ENCODE assay signal across 9 mouse cellular contexts in genomic region chr13:36203014-36203413, GRCm38 (mm10).
DNase-seq lines count a peak whose midpoint lies in the region; ATAC-seq and TF ChIP-seq lines count a peak whose summit lies in the region.
"Had no signal": no experiment of that assay in that cellular context is flagged by ENCODE, and none has a peak within 500 bp of the region (broad histone marks: within the 10 kb centered on the region; RNA-seq: fewer than 3 reads in every experiment).

No protein-coding gene starts in this region.

- H3K9ac ChIP-seq in MEL (ENCODE audit: control insufficient read depth, low read depth, low read length, poor library complexity, severe bottlenecking), result no peak overlapping the region
- no peak overlapping the region for H3K9ac ChIP-seq in liver, postnatal 0 days (replicated peaks)
- no peak overlapping the region for H3K9ac ChIP-seq in heart, adult 2 months (ENCODE audit: low read depth, low read length)
- H3K9ac ChIP-seq: embryonic facial prominence, embryonic 15.5 days had no signal

- TF ChIP-seq POLR2A in MEL (IDR thresholded peaks at IDR 0.05; ENCODE audit: control insufficient read depth in 1 of 2, insufficient read depth in 1 of 2, low read depth in 1 of 2, low read length in 2 of 2, poor library complexity in 1 of 2), result no peak
- TF ChIP-seq POLR2A in heart, adult 2 months (IDR thresholded peaks at IDR 0.05; ENCODE audit: insufficient read depth, low read depth, low read length), result no peak

- H3K4me2 ChIP-seq in liver, postnatal 0 days (ENCODE audit: low read depth, low read length), result peak overlapping the region; percentile 11; the same call in 1 of the 2 replicates
- H3K4me2 ChIP-seq: embryonic facial prominence, embryonic 15.5 days had no signal

- no peak for TF ChIP-seq RAD21 in MEL (IDR thresholded peaks at IDR 0.05; ENCODE audit: low read depth, low read length)

- H3K27me3 ChIP-seq in MEL (ENCODE audit: control insufficient read depth in 1 of 2, insufficient read depth in 2 of 2, low read length in 2 of 2), result no peaks in the 10 kb centered on the region
- H3K27me3 ChIP-seq in liver, postnatal 0 days (ENCODE audit: insufficient read depth, low read length), result no peaks in the 10 kb centered on the region
- H3K27me3 ChIP-seq in heart, adult 2 months (ENCODE audit: control insufficient read depth, insufficient read depth, low read length), result no peaks in the 10 kb centered on the region; the same call in 1 of the 2 replicates
- H3K27me3 ChIP-seq: embryonic facial prominence, embryonic 15.5 days had no signal

- peaks cover 11 to 12% of the 10 kb centered on the region in 2 experiments for H3K4me1 ChIP-seq in MEL (ENCODE audit: control insufficient read depth in 1 of 2, insufficient read depth in 2 of 2, low read length in 2 of 2)
- peaks cover 9% of the 10 kb centered on the region; the same call in 1 of the 2 replicates for H3K4me1 ChIP-seq in liver, postnatal 0 days (ENCODE audit: insufficient read depth)
- no peaks in the 10 kb centered on the region for H3K4me1 ChIP-seq in heart, adult 2 months (ENCODE audit: control insufficient read depth, insufficient read depth, low read length)
- H3K4me1 ChIP-seq: embryonic facial prominence, embryonic 15.5 days had no signal

- DNase-seq in kidney, postnatal 10 days, result peak; percentile 13
- no peak for DNase-seq in kidney, postnatal 25 days
- DNase-seq in MEL (ENCODE audit: low read depth, low spot score), result peak; percentile 89
- peak; percentile 100 for DNase-seq in c-Kit-negative CD71-positive TER-119-positive erythroid progenitor cells, embryonic 14.5 days (ENCODE audit: low read depth, low spot score)
- peak; percentile 83 for DNase-seq in liver, postnatal 0 days
- no peak for DNase-seq in left cerebral cortex, adult 8-10 months (ENCODE audit: low spot score in 2 of 2)
- no peak for DNase-seq in left cerebral cortex, postnatal 10 days (ENCODE audit: extremely low spot score in 1 of 2, low spot score in 2 of 2)
- DNase-seq in heart, adult 2 months, result no peak

- no peak for TF ChIP-seq CTCF in MEL (IDR thresholded peaks at IDR 0.05 in 2 of 3, conservative IDR thresholded peaks at IDR 0.05 in 1 of 3; ENCODE audit: control insufficient read depth in 1 of 3, insufficient read depth in 1 of 3, low read depth in 2 of 3, low read length in 3 of 3, poor library complexity in 1 of 3, severe bottlenecking in 1 of 3)
- TF ChIP-seq CTCF in liver, postnatal 0 days (IDR thresholded peaks at IDR 0.05; ENCODE audit: low read depth), result no peak
- no peak for TF ChIP-seq CTCF in heart, adult 2 months (IDR thresholded peaks at IDR 0.05)

- no peaks in the 10 kb centered on the region for H3K79me2 ChIP-seq in MEL (ENCODE audit: control insufficient read depth, insufficient read depth, low read length, poor library complexity)
- H3K79me2 ChIP-seq in heart, adult 2 months (replicated peaks; ENCODE audit: control insufficient read depth, insufficient read depth, low read length), result no peaks in the 10 kb centered on the region

- no peak overlapping the region for H3K4me3 ChIP-seq in MEL (ENCODE audit: control insufficient read depth in 1 of 2, insufficient read depth in 1 of 2, low read depth in 2 of 2, low read length in 2 of 2)
- no peak overlapping the region for H3K4me3 ChIP-seq in liver, postnatal 0 days (ENCODE audit: low read depth, low read length)
- no peak overlapping the region for H3K4me3 ChIP-seq in heart, adult 2 months
- H3K4me3 ChIP-seq: embryonic facial prominence, embryonic 15.5 days had no signal

- peak; percentile 71 to 82 for TF ChIP-seq EP300 in MEL (IDR thresholded peaks at IDR 0.05; ENCODE audit: low read depth in 1 of 2, low read length in 2 of 2)
- peak; percentile 95 for TF ChIP-seq EP300 in liver, postnatal 0 days (IDR thresholded peaks at IDR 0.05; ENCODE audit: low read depth)
- no peak for TF ChIP-seq EP300 in heart, adult 2 months (IDR thresholded peaks at IDR 0.05; ENCODE audit: insufficient read depth, low read depth, low read length)

- 63% methylated on average over 6 of the region's 6 CpGs for WGBS in liver, postnatal 0 days (ENCODE audit: insufficient replicate concordance)
- 85% methylated on average over 6 of the region's 6 CpGs for WGBS in heart, adult 2 months

- H3K9me3 ChIP-seq in MEL (replicated peaks; ENCODE audit: insufficient read depth, low read length), result no peaks in the 10 kb centered on the region
- H3K9me3 ChIP-seq in liver, postnatal 0 days (ENCODE audit: low read length), result no peaks in the 10 kb centered on the region
- H3K9me3 ChIP-seq: embryonic facial prominence, embryonic 15.5 days had no signal

- peak; percentile 96 for ATAC-seq in liver, postnatal 0 days

- peaks cover 0 to 18% of the 10 kb centered on the region in 2 experiments; a peak in 2 of 4 replicates for H3K36me3 ChIP-seq in MEL (ENCODE audit: control insufficient read depth in 1 of 2, insufficient read depth in 2 of 2, low read length in 2 of 2)
- H3K36me3 ChIP-seq in liver, postnatal 0 days (replicated peaks; ENCODE audit: insufficient read depth, low read length), result no peaks in the 10 kb centered on the region
- no peaks in the 10 kb centered on the region for H3K36me3 ChIP-seq in heart, adult 2 months (ENCODE audit: control insufficient read depth, insufficient read depth, low read length)
- H3K36me3 ChIP-seq: embryonic facial prominence, embryonic 15.5 days had no signal

- intact Hi-C loops in left cerebral cortex, postnatal 10 days (cut with DNase I), result no loop called here
- intact Hi-C loops in heart, adult 2 months (cut with DNase I), result no loop called here

- H3K27ac ChIP-seq in MEL (ENCODE audit: control insufficient read depth, low read depth, low read length), result peak overlapping the region; percentile 9; the same call in 1 of the 2 replicates
- no peak overlapping the region for H3K27ac ChIP-seq in liver, postnatal 0 days (ENCODE audit: low read depth)
- no peak overlapping the region for H3K27ac ChIP-seq in heart, adult 2 months
- H3K27ac ChIP-seq: embryonic facial prominence, embryonic 15.5 days had no signal

TF ChIP-seq in MEL, 35 proteins besides CTCF, POLR2A, EP300 and RAD21:
- TF ChIP-seq MYC (IDR thresholded peaks at IDR 0.05; ENCODE audit: low read depth, low read length) (no peak), GATA1 (IDR thresholded peaks at IDR 0.05; ENCODE audit: low read depth, low read length) (no peak), NELFE (IDR thresholded peaks at IDR 0.05; ENCODE audit: low read depth, low read length) (no peak), POLR2AphosphoS5 (IDR thresholded peaks at IDR 0.05; ENCODE audit: borderline replicate concordance, low read depth, low read length) (no peak), TCF12 (IDR thresholded peaks at IDR 0.05; ENCODE audit: low read depth, low read length) (no peak), ETS1 (IDR thresholded peaks at IDR 0.05; ENCODE audit: low read depth, low read length) (peak; percentile 97), MAFK (IDR thresholded peaks at IDR 0.05; ENCODE audit: borderline replicate concordance, low read depth, low read length) (peak; percentile 94), USF2 (IDR thresholded peaks at IDR 0.05; ENCODE audit: borderline replicate concordance in 1 of 2, insufficient read depth in 1 of 2, low read depth in 1 of 2, low read length in 2 of 2) (no peak), UBTF (IDR thresholded peaks at IDR 0.05; ENCODE audit: borderline replicate concordance, insufficient read depth, low read depth, low read length) (no peak), KAT2A (conservative IDR thresholded peaks at IDR 0.05; ENCODE audit: low read depth, low read length) (no peak), MXI1 (IDR thresholded peaks at IDR 0.05; ENCODE audit: low read depth, low read length) (peak; percentile 59; the same call in 1 of the 2 replicates), SMC3 (IDR thresholded peaks at IDR 0.05; ENCODE audit: low read depth, low read length) (no peak), TAL1 (IDR thresholded peaks at IDR 0.05; ENCODE audit: low read length) (no peak), SIN3A (IDR thresholded peaks at IDR 0.05; ENCODE audit: low read length) (peak; percentile 40; the same call in 1 of the 2 replicates), ZKSCAN1 (IDR thresholded peaks at IDR 0.05; ENCODE audit: low read depth, low read length) (no peak), ZMIZ1 (IDR thresholded peaks at IDR 0.05; ENCODE audit: low read depth, low read length) (no peak), BHLHE40 (IDR thresholded peaks at IDR 0.05; ENCODE audit: borderline replicate concordance, low read depth, low read length) (no peak), CHD1 (IDR thresholded peaks at IDR 0.05; ENCODE audit: low read depth, low read length) (no peak), TBP (IDR thresholded peaks at IDR 0.05; ENCODE audit: low read depth, low read length) (no peak), NRF1 (IDR thresholded peaks at IDR 0.05; ENCODE audit: insufficient read depth, low read depth, low read length, poor library complexity, severe bottlenecking) (no peak), GABPA (IDR thresholded peaks at IDR 0.05; ENCODE audit: low read depth, low read length) (peak; percentile 91), MAX (IDR thresholded peaks at IDR 0.05; ENCODE audit: low read length) (no peak), ZC3H11A (IDR thresholded peaks at IDR 0.05; ENCODE audit: low read depth, low read length) (no peak), CHD2 (IDR thresholded peaks at IDR 0.05; ENCODE audit: low read length) (no peak), USF1 (IDR thresholded peaks at IDR 0.05; ENCODE audit: low read depth, low read length) (no peak), POLR2AphosphoS2 (IDR thresholded peaks at IDR 0.05; ENCODE audit: low read length) (no peak), RCOR1 (IDR thresholded peaks at IDR 0.05; ENCODE audit: low read depth, low read length) (no peak), ZNF384 (IDR thresholded peaks at IDR 0.05; ENCODE audit: low read depth, low read length) (no peak), E2F4 (IDR thresholded peaks at IDR 0.05; ENCODE audit: borderline replicate concordance, low read depth, low read length) (no peak), JUND (IDR thresholded peaks at IDR 0.05; ENCODE audit: low read depth, low read length) (peak; percentile 92), MYB (IDR thresholded peaks at IDR 0.05; ENCODE audit: low read depth, low read length) (no peak), MAZ (IDR thresholded peaks at IDR 0.05; ENCODE audit: low read depth, low read length) (no peak), ELF1 (IDR thresholded peaks at IDR 0.05; ENCODE audit: low read depth, low read length) (no peak), MEF2A (IDR thresholded peaks at IDR 0.05; ENCODE audit: extremely low read depth, insufficient replicate concordance, low read depth, low read length, poor library complexity, severe bottlenecking) (no peak), HCFC1 (IDR thresholded peaks at IDR 0.05; ENCODE audit: low read depth, low read length) (no peak)
TF ChIP-seq in MEL: peak in this region for 6.

Comparison
In these comparisons a context has a peak if more than half of its experiments do, and no peak if none do; other contexts are left out.
1. DNase-seq: peak in kidney, postnatal 10 days (single experiment), MEL (single experiment), c-Kit-negative CD71-positive TER-119-positive erythroid progenitor cells, embryonic 14.5 days (single experiment) and liver, postnatal 0 days (single experiment); none in kidney, postnatal 25 days (0 of 2), left cerebral cortex, adult 8-10 months (0 of 2), left cerebral cortex, postnatal 10 days (0 of 2) and heart, adult 2 months (0 of 2).